Mouse (Mus musculus) brain, embryonic 14.5 days (tissue): Measurements from ENCODE around the gene Rasip1.

Source experiments
- CTCF ChIP-seq: fragments of 200-500 bp; IDR thresholded peaks from 2 replicates; pipeline ENCODE4 v1.5.1; 2012; ENCODE audit warnings: inconsistent platforms, mild to moderate bottlenecking, moderate library complexity, borderline replicate concordance; ENCODE audit not compliant: insufficient read depth, insufficient read length; ENCODE audit errors: extremely low read depth
- POLR2A ChIP-seq: fragments of 200-500 bp; IDR thresholded peaks from 2 replicates; pipeline ENCODE4 v1.6.1; 2012; ENCODE audit warnings: mild to moderate bottlenecking, inconsistent platforms, borderline replicate concordance; ENCODE audit not compliant: poor library complexity, insufficient read depth, insufficient read length, severe bottlenecking; ENCODE audit errors: extremely low read depth

DNA sequence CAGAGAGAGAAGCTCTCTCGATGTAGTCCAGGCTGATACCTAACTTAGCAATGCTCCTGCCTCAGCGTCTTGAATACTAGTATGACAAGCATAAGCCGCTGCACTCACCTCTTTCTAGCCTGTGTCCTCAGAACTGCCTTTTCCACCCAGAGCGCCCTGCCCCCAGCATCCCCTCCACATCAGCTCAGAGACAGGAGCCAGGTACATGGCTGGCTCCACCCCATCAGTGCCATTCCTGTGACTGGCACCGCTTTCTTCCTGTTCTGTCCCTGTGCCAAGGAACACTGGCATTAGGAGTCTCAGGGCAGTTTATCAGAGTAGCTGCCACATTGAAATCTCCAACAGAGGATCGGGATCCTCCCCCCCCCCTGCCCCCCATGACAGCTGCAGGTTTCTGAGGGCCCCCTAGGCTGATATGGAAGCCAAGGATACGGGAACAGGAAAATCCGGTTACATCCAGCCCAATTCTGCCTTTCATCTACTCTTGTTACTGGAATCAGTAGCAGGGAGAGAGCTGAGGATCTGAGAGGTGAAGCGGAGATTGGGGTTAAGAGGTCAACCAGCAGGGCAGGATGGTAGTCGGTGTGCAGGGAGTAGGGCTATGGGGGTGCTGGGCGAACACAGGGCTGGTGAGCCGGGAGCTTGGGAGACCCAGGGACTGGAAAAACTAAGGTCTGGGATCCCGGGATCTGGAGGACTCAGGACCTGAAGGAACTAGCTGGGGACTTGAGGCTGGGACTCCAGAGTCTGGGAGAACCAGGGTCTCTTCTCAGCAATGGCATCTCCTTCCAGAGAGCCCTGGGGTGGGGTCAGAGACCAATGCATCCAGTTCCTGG is 38.2 kb downstream of the Rasip1 start:
- no peak for TF ChIP-seq CTCF
- no peak for TF ChIP-seq POLR2A
